Mouse (Mus musculus): Measurements from ENCODE around the gene Anks3.

GRCm38 (mm10) chr16:5011285-5011684 is 47.3 kb upstream of the Anks3 start:
- TF ChIP-seq CTCF (conservative IDR thresholded peaks at IDR 0.05; ENCODE audit: low read length) (no peak), POU5F1 (IDR thresholded peaks at IDR 0.05; ENCODE audit: borderline replicate concordance, low read length) (no peak)
